Mouse (Mus musculus): ENCODE results near the gene Lhx5. TPM values are rescaled to one million over a fixed set of nuclear protein-coding genes. Genes with fewer than 3 reads are reported as not detected.

Lhx5 gene
- polyA plus RNA-seq (2021): 0.03 TPM

DNA sequence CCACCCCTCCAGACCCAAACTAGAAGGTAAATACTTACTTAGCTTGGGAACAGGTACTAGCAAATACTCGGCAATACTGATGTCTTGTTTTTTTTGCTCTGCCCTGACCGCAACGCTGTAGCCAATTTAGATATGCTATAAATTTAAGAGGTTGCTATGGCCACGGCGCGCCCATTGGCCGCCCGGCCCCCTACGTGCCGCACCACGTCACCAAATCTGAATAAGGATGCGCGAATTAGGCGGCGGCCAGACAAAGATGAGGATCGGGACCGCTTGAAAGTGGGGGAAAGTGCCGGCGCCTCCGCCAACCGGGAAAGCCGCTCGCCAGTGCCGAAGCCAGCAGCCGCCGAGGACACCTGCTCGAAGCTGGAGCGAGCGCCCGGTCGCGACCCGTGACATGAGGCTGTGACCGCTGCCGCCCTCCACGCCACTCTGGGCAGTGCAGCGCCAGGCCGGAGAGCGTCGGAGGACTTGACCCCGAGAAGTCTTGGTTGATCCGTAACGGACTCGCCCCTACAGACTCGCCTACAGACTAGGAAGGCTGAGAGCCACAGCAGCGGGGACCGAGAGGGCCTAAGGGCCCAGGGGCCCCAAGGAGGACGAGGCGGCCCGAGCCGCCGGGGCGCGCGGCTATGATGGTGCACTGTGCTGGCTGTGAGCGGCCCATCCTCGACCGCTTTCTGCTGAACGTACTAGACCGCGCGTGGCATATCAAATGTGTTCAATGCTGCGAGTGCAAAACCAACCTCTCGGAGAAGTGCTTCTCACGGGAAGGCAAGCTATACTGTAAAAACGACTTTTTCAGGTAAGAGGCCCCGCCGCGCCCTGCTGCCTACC, at the start of gene Lhx5:
TSS of gene Lhx5 (plus strand) at position 51 of the 837 bp plus-strand sequence.
- DNase-seq (ENCODE audit: low read depth, low spot score): no peak
- peaks cover 87% of the 10 kb centered on the region for H3K27me3 ChIP-seq
- no peak for ATAC-seq
- TF ChIP-seq CTCF (IDR thresholded peaks at IDR 0.05): no peak
- ChIA-PET CTCF (no interaction called here), POLR2A (no interaction called here)
- in situ Hi-C loops (cut with MboI; ENCODE audit: low pct_unique_long_range_greater_than_20kb): no loop called here

- in situ Hi-C loops (cut with MboI; ENCODE audit: low pct_unique_long_range_greater_than_20kb): no loop called here
- DNase-seq (ENCODE audit: low read depth, low spot score): no peak
- H3K27me3 ChIP-seq: peaks cover 10% of the 10 kb centered on the region
- ChIA-PET POLR2A (no interaction called here), CTCF (no interaction called here)
- no peak for TF ChIP-seq CTCF (IDR thresholded peaks at IDR 0.05)
- no peak for ATAC-seq
Observed at GRCm38 (mm10) chr5:120386361-120386760, 45.1 kb upstream of the Lhx5 start.

DNA sequence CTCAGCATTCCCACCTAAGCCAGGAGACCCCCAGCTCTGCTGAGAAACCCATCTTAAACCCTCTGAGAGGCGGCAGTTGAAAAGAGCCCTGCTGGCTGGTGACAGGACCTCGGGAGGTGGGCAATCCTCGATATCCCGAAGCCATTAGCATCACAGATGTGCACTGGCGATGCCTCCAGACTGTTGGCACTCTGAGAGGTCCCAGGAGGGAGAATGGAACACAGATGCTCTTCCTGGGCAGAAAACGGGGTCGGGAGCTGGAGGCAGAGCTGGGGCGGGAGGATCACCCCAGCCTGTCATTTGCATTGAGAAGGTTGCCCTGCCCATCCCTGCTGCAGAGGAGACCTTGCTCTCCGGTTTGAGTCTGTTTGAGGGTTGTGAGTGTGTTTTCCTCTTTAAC, 42.7 kb upstream of the Lhx5 start:
- in situ Hi-C loops (cut with MboI; ENCODE audit: low pct_unique_long_range_greater_than_20kb): no loop called here
- ATAC-seq (no peak), DNase-seq (ENCODE audit: low read depth, low spot score) (no peak)
- H3K27me3 ChIP-seq: peaks cover 20% of the 10 kb centered on the region
- TF ChIP-seq CTCF (IDR thresholded peaks at IDR 0.05): no peak
- ChIA-PET POLR2A (no interaction called here), CTCF (no interaction called here)

DNA sequence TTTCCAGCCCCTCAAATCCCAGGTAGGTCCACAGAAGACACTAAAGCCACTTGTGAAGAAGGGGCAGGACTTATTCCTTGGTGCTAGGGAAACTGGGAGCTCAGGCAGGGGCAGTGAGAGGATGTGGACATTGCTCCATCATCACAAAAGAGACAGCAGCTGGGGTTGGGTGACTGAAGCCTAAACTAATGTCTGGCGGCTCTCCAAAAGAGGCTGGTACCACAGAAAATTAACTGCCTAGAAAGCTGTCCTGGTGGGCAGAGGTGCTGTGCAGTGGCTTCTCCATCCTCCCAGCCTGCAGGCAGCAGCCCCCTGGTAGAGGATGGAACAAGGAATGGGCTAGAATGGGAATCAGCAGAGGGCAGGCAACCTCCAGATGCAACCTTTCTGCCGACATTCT, 41.5 kb upstream of the Lhx5 start:
- in situ Hi-C loops (cut with MboI; ENCODE audit: low pct_unique_long_range_greater_than_20kb): no loop called here
- ChIA-PET POLR2A (no interaction called here), CTCF (no interaction called here)
- H3K27me3 ChIP-seq: peaks cover 24% of the 10 kb centered on the region
- DNase-seq (ENCODE audit: low read depth, low spot score): no peak
- no peak for ATAC-seq
- TF ChIP-seq CTCF (IDR thresholded peaks at IDR 0.05): no peak

DNA sequence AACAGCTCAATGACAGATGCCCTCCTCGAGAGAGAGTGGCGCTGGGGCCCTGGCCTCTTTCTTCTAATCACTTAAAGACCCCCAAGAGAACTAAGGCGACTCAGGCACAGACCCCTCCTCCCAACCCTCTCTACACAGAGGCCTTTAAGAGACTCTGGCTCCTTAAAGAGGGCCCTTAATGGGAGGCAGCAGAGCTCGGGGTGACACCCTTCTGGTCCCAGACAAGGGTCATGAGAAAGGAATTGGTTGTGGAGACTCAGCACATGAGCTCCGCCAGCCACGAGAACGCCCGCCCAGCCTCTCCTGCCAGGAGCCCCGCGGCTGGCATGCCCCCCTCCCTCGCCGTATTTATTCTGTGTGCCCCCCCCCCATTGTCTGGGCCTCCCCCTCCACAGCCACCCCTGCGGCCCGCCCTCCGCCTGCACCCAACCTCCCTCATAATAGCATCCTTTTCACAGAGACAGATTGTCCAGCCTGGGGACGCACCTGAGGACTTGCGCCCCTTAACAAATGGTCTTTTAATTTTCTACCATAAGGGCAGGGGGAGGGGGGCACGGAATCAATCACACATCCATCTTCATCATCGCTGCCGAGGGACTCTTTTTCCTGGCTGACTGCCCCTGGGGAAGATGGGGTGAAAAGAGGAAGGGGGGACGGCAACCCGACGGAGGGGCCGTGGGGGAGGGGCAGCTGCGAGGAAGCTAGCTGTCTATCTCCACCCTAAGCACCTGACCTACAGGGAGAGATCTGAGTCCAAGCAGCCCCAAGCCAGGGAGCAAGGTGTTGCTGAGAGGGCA, 37.4 kb upstream of the Lhx5 start:
- no peak for TF ChIP-seq CTCF (IDR thresholded peaks at IDR 0.05)
- in situ Hi-C loops (cut with MboI; ENCODE audit: low pct_unique_long_range_greater_than_20kb): no loop called here
- ChIA-PET CTCF (no interaction called here), POLR2A (interaction anchor here (0.7 kb wide), 1 partner anchor 58 kb away, joined by 3 read pairs; no protein-coding TSS in a partner anchor)
- no peak for ATAC-seq
- DNase-seq (ENCODE audit: low read depth, low spot score): no peak
- H3K27me3 ChIP-seq: peaks cover 46% of the 10 kb centered on the region

DNA sequence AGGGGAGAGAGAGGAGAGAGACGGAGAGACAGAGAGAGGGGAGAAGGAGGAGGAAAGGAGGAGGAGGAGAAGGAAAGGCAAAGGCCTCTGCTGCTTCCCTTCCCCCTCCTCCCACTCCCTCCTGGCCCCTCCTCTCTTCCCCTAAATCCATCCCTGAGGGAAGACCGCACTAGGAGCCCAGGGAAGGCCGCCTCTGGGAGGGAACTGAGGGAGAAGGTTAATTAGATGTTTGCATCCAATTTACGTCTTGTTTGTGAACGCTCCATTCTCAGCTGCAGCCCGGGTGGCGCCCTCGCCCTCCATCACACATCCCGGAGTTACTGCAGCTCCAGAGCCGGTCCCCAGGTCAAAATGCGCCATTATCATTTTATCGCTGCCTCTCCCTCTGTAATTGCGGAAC, 33.5 kb upstream of the Lhx5 start:
- TF ChIP-seq CTCF (IDR thresholded peaks at IDR 0.05): no peak
- POLR2A ChIA-PET: no interaction called here
- DNase-seq (ENCODE audit: low read depth, low spot score) (no peak), ATAC-seq (no peak)
- peaks cover 57% of the 10 kb centered on the region for H3K27me3 ChIP-seq
- CTCF ChIA-PET: no interaction called here
- in situ Hi-C loops (cut with MboI; ENCODE audit: low pct_unique_long_range_greater_than_20kb): no loop called here

- no peak for DNase-seq (ENCODE audit: low read depth, low spot score)
- no peak for ATAC-seq
- CTCF ChIA-PET: no interaction called here
- H3K27me3 ChIP-seq: peaks cover 57% of the 10 kb centered on the region
- in situ Hi-C loops (cut with MboI; ENCODE audit: low pct_unique_long_range_greater_than_20kb): no loop called here
- no peak for TF ChIP-seq CTCF (IDR thresholded peaks at IDR 0.05)
- POLR2A ChIA-PET: interaction anchor here (0.7 kb wide), 1 partner anchor 751 kb away, joined by 3 read pairs; no protein-coding TSS in a partner anchor
Observed at GRCm38 (mm10) chr5:120404831-120405591, 26.5 kb upstream of the Lhx5 start.

DNA sequence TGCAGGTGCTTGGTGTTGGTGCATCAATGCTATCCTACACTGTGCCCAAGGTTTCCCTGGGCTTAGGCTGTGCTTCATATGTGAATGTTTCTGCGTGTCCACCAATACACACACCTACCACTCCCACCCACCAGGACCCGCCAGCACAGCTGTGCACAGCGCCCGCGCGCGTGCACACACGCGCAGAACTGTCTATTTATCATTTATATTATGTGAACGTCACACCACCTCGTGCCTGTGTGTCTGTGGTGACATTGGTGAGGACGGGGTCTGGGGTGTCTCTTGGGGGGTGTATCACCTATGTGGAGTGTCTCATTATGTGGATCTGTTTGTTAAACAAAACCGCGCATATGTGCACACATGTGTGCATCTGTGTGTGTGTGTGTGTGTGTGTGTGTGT, 22.6 kb upstream of the Lhx5 start:
- in situ Hi-C loops (cut with MboI; ENCODE audit: low pct_unique_long_range_greater_than_20kb): no loop called here
- DNase-seq (ENCODE audit: low read depth, low spot score) (no peak), ATAC-seq (no peak)
- ChIA-PET CTCF (no interaction called here), POLR2A (no interaction called here)
- TF ChIP-seq CTCF (IDR thresholded peaks at IDR 0.05): no peak
- peaks cover 46% of the 10 kb centered on the region for H3K27me3 ChIP-seq

- peaks cover 43% of the 10 kb centered on the region for H3K27me3 ChIP-seq
- in situ Hi-C loops (cut with MboI; ENCODE audit: low pct_unique_long_range_greater_than_20kb): no loop called here
Observed at GRCm38 (mm10) chr5:120409385-120410378, 21.8 kb upstream of the Lhx5 start.

DNA sequence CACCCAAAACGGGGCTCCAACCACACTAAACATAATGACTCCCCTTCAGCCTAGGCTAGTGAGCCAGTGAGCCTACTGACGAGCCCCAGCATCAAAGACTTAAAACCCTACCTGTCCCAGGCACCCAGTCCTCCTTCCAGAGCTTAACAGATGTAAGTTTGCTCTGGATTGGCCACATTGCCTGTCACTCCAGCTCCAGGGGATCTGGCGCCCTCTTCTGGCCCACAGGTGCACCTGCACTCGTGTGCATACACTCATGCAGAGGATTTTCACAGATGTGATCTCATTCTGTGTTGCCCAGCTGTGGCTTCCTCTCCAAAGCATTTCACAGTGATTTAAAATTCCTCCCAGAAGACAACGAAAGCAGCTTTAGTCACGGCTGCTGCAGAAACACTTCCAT, 18.1 kb upstream of the Lhx5 start:
- in situ Hi-C loops (cut with MboI; ENCODE audit: low pct_unique_long_range_greater_than_20kb): no loop called here
- TF ChIP-seq CTCF (IDR thresholded peaks at IDR 0.05): no peak
- ChIA-PET CTCF (no interaction called here), POLR2A (no interaction called here)
- no peak for DNase-seq (ENCODE audit: low read depth, low spot score)
- peaks cover 40% of the 10 kb centered on the region for H3K27me3 ChIP-seq
- no peak for ATAC-seq

More at GRCm38 (mm10) chr5:120409385-120410378, 21.8 kb upstream of the Lhx5 start:
- TF ChIP-seq CTCF (IDR thresholded peaks at IDR 0.05): no peak
- DNase-seq (ENCODE audit: low read depth, low spot score) (no peak), ATAC-seq (no peak)
- ChIA-PET CTCF (no interaction called here), POLR2A (no interaction called here)
